Mouse (Mus musculus): ENCODE measurements around the gene Wdr73. TPM values are rescaled to one million over a fixed set of nuclear protein-coding genes. Genes with fewer than 3 reads are reported as not detected.

Gene Wdr73
- polyA plus RNA-seq, 1 experiment: 5.5 TPM

GRCm38 (mm10) chr7:80855316-80855715 is 45.8 kb downstream of the Wdr73 start:
- H3K4me3 ChIP-seq (ENCODE audit: low read depth, low read length): no peak overlapping the region
- H3K27ac ChIP-seq (ENCODE audit: insufficient read depth, low read depth, low read length): no peak overlapping the region
- TF ChIP-seq CTCF (IDR thresholded peaks at IDR 0.05; ENCODE audit: extremely low read depth, insufficient read length, insufficient replicate concordance, low read depth, low read length) (no peak), POLR2A (IDR thresholded peaks at IDR 0.05; ENCODE audit: low read depth, low read length) (no peak)
- H3K27me3 ChIP-seq (ENCODE audit: control insufficient read depth, insufficient read depth, low read length): no peaks in the 10 kb centered on the region
- no peaks in the 10 kb centered on the region for H3K36me3 ChIP-seq (ENCODE audit: control insufficient read depth, insufficient read depth, low read length)
- H3K4me1 ChIP-seq (ENCODE audit: control insufficient read depth, insufficient read depth, insufficient read length, low read length): peaks cover 3% of the 10 kb centered on the region; the same call in 1 of the 2 replicates

DNA sequence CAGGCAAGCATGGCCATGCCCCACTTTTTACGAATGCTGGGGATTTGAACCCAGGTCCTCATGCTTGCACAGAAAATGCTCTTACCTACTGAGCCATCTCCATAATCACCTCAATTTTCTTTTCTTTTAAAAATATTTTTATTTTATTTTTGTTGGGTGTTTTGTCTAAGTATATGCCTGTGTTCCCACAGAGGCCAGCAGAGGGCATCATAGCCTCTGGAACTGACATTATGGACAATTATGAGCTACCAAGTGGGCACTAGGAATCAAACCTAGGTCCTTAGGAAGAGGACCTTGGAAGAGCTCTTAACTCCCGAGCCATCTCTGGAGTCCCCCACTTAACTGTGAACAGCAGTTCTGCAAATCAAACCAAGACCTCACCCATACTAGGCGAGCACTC is 47.9 kb downstream of the Wdr73 start:
- Histone ChIP-seq H3K4me1 (ENCODE audit: control insufficient read depth, insufficient read depth, insufficient read length, low read length) (no peaks in the 10 kb centered on the region), H3K36me3 (ENCODE audit: control insufficient read depth, insufficient read depth, low read length) (no peaks in the 10 kb centered on the region), H3K27me3 (ENCODE audit: control insufficient read depth, insufficient read depth, low read length) (no peaks in the 10 kb centered on the region), H3K27ac (ENCODE audit: insufficient read depth, low read depth, low read length) (no peak overlapping the region), H3K4me3 (ENCODE audit: low read depth, low read length) (no peak overlapping the region)
- TF ChIP-seq CTCF (IDR thresholded peaks at IDR 0.05; ENCODE audit: extremely low read depth, insufficient read length, insufficient replicate concordance, low read depth, low read length): no peak
- no peak for TF ChIP-seq POLR2A (IDR thresholded peaks at IDR 0.05; ENCODE audit: low read depth, low read length)
- WGBS: 99% methylated on average over 3 of the region's 3 CpGs

- Histone ChIP-seq H3K4me3 (ENCODE audit: low read depth, low read length) (no peak overlapping the region), H3K27me3 (ENCODE audit: control insufficient read depth, insufficient read depth, low read length) (no peaks in the 10 kb centered on the region), H3K36me3 (ENCODE audit: control insufficient read depth, insufficient read depth, low read length) (no peaks in the 10 kb centered on the region), H3K27ac (ENCODE audit: insufficient read depth, low read depth, low read length) (no peak overlapping the region), H3K4me1 (ENCODE audit: control insufficient read depth, insufficient read depth, insufficient read length, low read length) (peaks cover 4% of the 10 kb centered on the region; the same call in 1 of the 2 replicates)
- WGBS: 78% methylated on average over 5 of the region's 5 CpGs
- TF ChIP-seq CTCF (IDR thresholded peaks at IDR 0.05; ENCODE audit: extremely low read depth, insufficient read length, insufficient replicate concordance, low read depth, low read length) (no peak), POLR2A (IDR thresholded peaks at IDR 0.05; ENCODE audit: low read depth, low read length) (no peak)
Observed at GRCm38 (mm10) chr7:80850520-80850919, 50.5 kb downstream of the Wdr73 start.

GRCm38 (mm10) chr7:80849710-80850109 is 51.4 kb downstream of the Wdr73 start:
- Histone ChIP-seq H3K27me3 (ENCODE audit: control insufficient read depth, insufficient read depth, low read length) (no peaks in the 10 kb centered on the region), H3K4me3 (ENCODE audit: low read depth, low read length) (no peak overlapping the region), H3K36me3 (ENCODE audit: control insufficient read depth, insufficient read depth, low read length) (no peaks in the 10 kb centered on the region), H3K4me1 (ENCODE audit: control insufficient read depth, insufficient read depth, insufficient read length, low read length) (peaks cover 5% of the 10 kb centered on the region; the same call in 1 of the 2 replicates), H3K27ac (ENCODE audit: insufficient read depth, low read depth, low read length) (no peak overlapping the region)
- 20% methylated on average over 4 of the region's 4 CpGs for WGBS
- TF ChIP-seq POLR2A (IDR thresholded peaks at IDR 0.05; ENCODE audit: low read depth, low read length): no peak
- peak; percentile 92; the same call in 1 of the 2 replicates for TF ChIP-seq CTCF (IDR thresholded peaks at IDR 0.05; ENCODE audit: extremely low read depth, insufficient read length, insufficient replicate concordance, low read depth, low read length)

DNA sequence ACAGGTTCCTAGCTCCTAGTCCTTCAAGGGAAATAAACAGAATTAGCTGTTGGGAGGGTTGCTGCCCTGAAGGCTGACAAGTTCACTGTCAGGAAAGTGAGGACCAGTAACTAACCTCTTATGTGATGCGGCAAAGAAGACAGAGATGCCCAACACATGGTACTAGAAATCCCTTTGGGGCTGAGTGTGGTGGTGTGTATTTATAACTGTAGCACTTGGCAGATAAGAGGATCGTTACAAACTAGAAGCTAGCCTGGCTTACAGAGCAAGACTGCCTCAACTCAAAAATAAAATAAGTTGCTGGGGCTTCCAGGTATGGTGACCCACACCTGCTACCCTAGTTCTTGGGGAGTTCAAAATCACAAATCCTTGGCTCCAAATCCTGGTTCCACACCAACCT is 51.8 kb downstream of the Wdr73 start:
- Histone ChIP-seq H3K27ac (ENCODE audit: insufficient read depth, low read depth, low read length) (no peak overlapping the region), H3K4me3 (ENCODE audit: low read depth, low read length) (no peak overlapping the region), H3K36me3 (ENCODE audit: control insufficient read depth, insufficient read depth, low read length) (no peaks in the 10 kb centered on the region), H3K4me1 (ENCODE audit: control insufficient read depth, insufficient read depth, insufficient read length, low read length) (peaks cover 5% of the 10 kb centered on the region; the same call in 1 of the 2 replicates), H3K27me3 (ENCODE audit: control insufficient read depth, insufficient read depth, low read length) (no peaks in the 10 kb centered on the region)
- TF ChIP-seq POLR2A (IDR thresholded peaks at IDR 0.05; ENCODE audit: low read depth, low read length) (no peak), CTCF (IDR thresholded peaks at IDR 0.05; ENCODE audit: extremely low read depth, insufficient read length, insufficient replicate concordance, low read depth, low read length) (no peak)
- WGBS: 78% methylated on average over 2 of the region's 2 CpGs

GRCm38 (mm10) chr7:80846709-80847108 is 54.4 kb downstream of the Wdr73 start:
- no peak overlapping the region for H3K4me3 ChIP-seq (ENCODE audit: low read depth, low read length)

DNA sequence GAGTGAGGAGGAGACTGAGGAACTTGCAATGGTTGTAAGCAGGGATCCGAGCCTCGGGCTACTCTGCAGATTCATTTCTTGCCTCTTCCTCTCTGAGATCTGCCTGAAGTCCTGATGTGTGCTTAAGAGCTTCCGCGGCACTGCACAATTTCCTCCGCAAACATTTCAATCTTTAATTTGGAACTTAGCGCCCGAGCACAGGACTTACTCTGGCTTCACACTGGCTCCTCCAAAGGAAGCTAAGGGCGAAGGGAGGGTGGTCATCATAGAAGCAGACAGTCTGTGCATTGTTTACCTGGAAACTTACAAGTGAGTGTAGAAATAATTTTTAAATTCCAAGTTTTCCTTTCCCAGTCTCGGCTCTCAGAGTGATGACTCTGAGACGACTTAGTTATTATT is 54.8 kb downstream of the Wdr73 start:
- Histone ChIP-seq H3K4me3 (ENCODE audit: low read depth, low read length) (peak overlapping the region; percentile 9), H3K27me3 (ENCODE audit: control insufficient read depth, insufficient read depth, low read length) (no peaks in the 10 kb centered on the region), H3K4me1 (ENCODE audit: control insufficient read depth, insufficient read depth, insufficient read length, low read length) (peaks cover 8% of the 10 kb centered on the region; the same call in 1 of the 2 replicates), H3K27ac (ENCODE audit: insufficient read depth, low read depth, low read length) (no peak overlapping the region), H3K36me3 (ENCODE audit: control insufficient read depth, insufficient read depth, low read length) (no peaks in the 10 kb centered on the region)
- TF ChIP-seq CTCF (IDR thresholded peaks at IDR 0.05; ENCODE audit: extremely low read depth, insufficient read length, insufficient replicate concordance, low read depth, low read length) (no peak), POLR2A (IDR thresholded peaks at IDR 0.05; ENCODE audit: low read depth, low read length) (no peak)
- WGBS: 79% methylated on average over 10 of the region's 10 CpGs

More at GRCm38 (mm10) chr7:80846709-80847108, 54.4 kb downstream of the Wdr73 start:
- WGBS: 83% methylated on average over 5 of the region's 5 CpGs
- Histone ChIP-seq H3K27ac (ENCODE audit: insufficient read depth, low read depth, low read length) (no peak overlapping the region), H3K4me1 (ENCODE audit: control insufficient read depth, insufficient read depth, insufficient read length, low read length) (peaks cover 8% of the 10 kb centered on the region; the same call in 1 of the 2 replicates), H3K27me3 (ENCODE audit: control insufficient read depth, insufficient read depth, low read length) (no peaks in the 10 kb centered on the region), H3K36me3 (ENCODE audit: control insufficient read depth, insufficient read depth, low read length) (no peaks in the 10 kb centered on the region)
- no peak for TF ChIP-seq POLR2A (IDR thresholded peaks at IDR 0.05; ENCODE audit: low read depth, low read length)
- no peak for TF ChIP-seq CTCF (IDR thresholded peaks at IDR 0.05; ENCODE audit: extremely low read depth, insufficient read length, insufficient replicate concordance, low read depth, low read length)
